Mouse (Mus musculus) kidney, postnatal 14 days (tissue): ENCODE data around the gene Ick.

Source experiments
- DNase-seq: peaks from one replicate; pipeline ENCODE4 v3.0.0; 2022; ENCODE audit warnings: mixed read lengths

The Ick gene

DNA sequence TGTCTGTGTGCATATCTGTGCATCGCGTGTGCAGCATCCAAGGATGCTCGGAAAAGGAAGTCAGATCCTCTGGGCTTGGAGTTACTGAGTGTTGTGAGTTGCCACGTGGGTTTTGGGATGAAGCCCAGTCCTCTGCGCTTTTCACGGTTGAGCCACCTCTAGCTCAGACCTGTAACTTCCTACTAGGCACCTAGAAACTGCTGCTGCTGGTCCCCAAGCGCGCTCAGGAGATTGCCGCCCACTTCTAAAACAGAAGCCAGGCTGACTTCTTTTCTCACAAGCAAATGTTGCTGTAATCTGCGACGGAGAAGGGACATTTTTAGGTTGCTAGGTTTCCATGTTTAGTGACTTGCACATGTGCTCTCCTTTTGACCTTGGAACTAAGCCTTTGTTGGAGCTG lies 86.0 kb downstream of the Ick start:
- no peak for DNase-seq

DNA sequence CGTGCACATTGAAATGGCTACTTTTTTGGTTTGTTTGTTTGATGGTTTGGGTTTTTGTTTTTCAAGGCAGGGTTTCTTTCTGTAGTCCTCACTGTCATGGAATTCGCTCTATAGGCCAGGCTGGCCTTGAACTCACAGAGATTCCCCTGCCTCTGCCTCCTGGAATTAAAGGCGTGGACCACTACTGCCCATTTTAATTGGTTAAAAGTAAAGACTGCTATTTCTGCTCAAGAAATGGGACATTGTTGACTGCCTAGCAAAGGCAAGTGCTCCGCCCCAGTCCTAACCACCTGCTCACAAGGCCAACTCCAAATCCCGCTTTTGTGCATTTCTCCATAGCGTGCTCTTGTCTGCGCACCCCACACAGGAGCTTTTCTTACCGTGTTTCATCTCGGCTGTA lies 88.8 kb downstream of the Ick start:
- no peak for DNase-seq

- peak; percentile 37 for DNase-seq
These were observed 95.2 kb downstream of the Ick start for GRCm38 (mm10) chr9:78204194-78204593.

GRCm38 (mm10) chr9:78208956-78209355 lies 100.0 kb downstream of the Ick start:
- no peak for DNase-seq

GRCm38 (mm10) chr9:78210079-78210478 lies 101.1 kb downstream of the Ick start:
- no peak for DNase-seq

DNA sequence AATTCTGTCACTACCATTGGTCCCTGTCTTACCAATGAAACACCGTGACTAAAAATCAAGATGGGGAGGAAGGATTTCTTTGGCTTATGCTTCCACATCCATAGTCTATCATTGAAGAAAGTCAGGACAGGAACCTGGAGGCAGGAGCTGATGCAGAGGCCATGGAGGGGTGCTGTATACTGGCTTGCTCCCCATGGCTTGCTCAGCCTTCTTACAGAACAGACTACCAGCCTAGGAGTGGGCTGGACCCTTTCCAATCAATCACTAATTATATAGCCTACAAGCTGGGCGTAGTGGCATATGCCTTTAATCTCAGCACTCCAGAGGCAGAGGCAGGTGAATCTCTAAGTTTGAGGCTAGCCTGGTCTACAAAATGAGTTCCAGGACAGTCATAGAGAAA lies 101.8 kb downstream of the Ick start:
- no peak for DNase-seq

DNA sequence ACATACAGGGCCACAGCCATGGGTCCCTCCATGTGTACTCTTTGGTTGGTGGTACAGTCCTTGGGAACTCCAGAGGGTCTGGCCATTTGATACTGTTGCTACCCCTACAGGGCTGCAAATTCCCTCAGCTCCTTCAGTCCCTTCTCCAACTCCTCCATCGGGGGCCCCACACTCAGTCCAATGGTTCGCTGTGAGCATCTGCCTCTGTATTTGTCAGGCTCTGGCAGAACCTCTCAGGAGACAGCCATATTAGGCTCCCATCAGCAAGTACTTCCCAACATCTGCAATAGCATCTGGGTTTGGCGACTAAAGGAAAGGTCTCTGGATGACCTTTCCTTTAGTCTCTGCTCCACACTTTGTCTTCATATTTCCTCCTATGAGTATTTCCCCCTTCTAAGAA lies 102.5 kb downstream of the Ick start:
- no peak for DNase-seq

DNA sequence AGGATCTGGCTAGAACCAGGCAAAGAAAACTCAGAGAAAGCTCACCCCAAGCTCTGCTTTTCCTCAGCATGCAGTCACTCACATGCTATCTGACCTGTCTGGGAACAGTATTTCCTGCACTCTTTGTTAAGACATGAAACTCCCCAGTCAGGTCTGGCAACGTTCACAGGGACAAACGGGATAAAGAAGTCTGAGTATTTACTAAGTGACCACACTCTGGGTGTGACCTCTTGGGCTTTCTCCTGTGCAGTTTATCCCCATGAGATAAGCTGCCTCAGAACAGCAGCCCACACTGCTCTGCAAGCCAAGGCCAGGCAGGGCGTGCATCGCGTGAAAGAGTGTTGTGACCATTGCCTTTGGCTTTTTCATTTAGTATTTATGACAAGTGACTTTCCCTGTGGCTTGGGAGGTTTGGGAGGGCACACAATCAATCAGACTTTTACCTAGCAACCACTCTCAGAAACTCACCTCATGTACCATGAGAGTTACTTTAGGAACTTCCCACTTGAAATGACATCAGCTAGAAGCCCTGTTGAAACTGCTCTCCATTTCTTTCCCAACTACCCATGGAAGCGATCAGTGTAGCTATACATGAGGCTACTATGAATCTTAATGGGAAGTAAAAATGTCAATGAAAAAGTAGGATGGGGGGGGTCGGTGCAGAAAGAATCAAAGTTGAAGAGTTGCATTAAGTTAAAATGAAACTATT lies 103.5 kb downstream of the Ick start:
- DNase-seq = no peak

- no peak for DNase-seq
These were observed 108.1 kb downstream of the Ick start for GRCm38 (mm10) chr9:78217074-78217473.
